Mouse (Mus musculus) MEL (cell line): ENCODE data around the gene B3galnt2. TPM values are rescaled to one million over a fixed set of nuclear protein-coding genes. Genes with fewer than 3 reads are reported as not detected.
A peak's percentile ranks its signal among the peaks of the same experiment; 100 is the strongest.
"Not testable (repeated sequence)": the region's sequence is repeated elsewhere in the genome, so short reads cannot be mapped to it uniquely, and the experiment has no call there.

Source experiments
- DNase-seq: peaks from one replicate; pipeline ENCODE4 v3.0.0; 2011; ENCODE audit warnings: low read depth, low spot score
- H3K27ac ChIP-seq: 2 replicates; pipeline ENCODE4 v1.5.1; 2012; ENCODE audit warnings: low read depth, mild to moderate bottlenecking, control low read depth, low read length, moderate library complexity; ENCODE audit not compliant: control insufficient read depth
- H3K27me3 ChIP-seq, 2 experiments: fragments of 150-350 bp in 1 of 2; sonication (generic) in 1 of 2; 2 replicates each; pipeline ENCODE4 v1.6.1; 2012; ENCODE audit warnings: low read length in 2 of 2, mild to moderate bottlenecking in 2 of 2, improper control_type of control experiment in 1 of 2, moderate library complexity in 1 of 2; ENCODE audit not compliant: insufficient read depth in 2 of 2, control insufficient read depth in 1 of 2
- H3K36me3 ChIP-seq, 2 experiments: 2 replicates each; pipeline ENCODE4 v1.6.1; 2012 to 2014; ENCODE audit warnings: low read length in 2 of 2, improper control_type of control experiment in 1 of 2, inconsistent platforms in 1 of 2, mild to moderate bottlenecking in 1 of 2; ENCODE audit not compliant: insufficient read depth in 2 of 2, control insufficient read depth in 1 of 2
- H3K4me1 ChIP-seq, 2 experiments: fragments of 150-350 bp in 1 of 2; sonication (generic) in 1 of 2; 2 replicates each; pipeline ENCODE4 v1.6.1; 2012; ENCODE audit warnings: low read length in 2 of 2, improper control_type of control experiment in 1 of 2, mild to moderate bottlenecking in 1 of 2; ENCODE audit not compliant: insufficient read depth in 2 of 2, control insufficient read depth in 1 of 2
- H3K4me3 ChIP-seq, 2 experiments: fragments of 150-350 bp in 1 of 2; sonication (generic) in 1 of 2; 2 replicates each; pipeline ENCODE4 v1.5.1; 2012; ENCODE audit warnings: low read depth in 2 of 2, low read length in 2 of 2, mild to moderate bottlenecking in 2 of 2, moderate library complexity in 2 of 2, control low read depth in 1 of 2, improper control_type of control experiment in 1 of 2; ENCODE audit not compliant: control insufficient read depth in 1 of 2, insufficient read depth in 1 of 2
- H3K79me2 ChIP-seq: 2 replicates; pipeline ENCODE4 v1.6.1; 2012; ENCODE audit warnings: mild to moderate bottlenecking, low read length, moderate library complexity; ENCODE audit not compliant: control insufficient read depth, poor library complexity, insufficient read depth
- H3K9ac ChIP-seq: 2 replicates; pipeline ENCODE4 v1.6.1; 2012; ENCODE audit warnings: low read depth, mild to moderate bottlenecking, control low read depth, low read length, moderate library complexity; ENCODE audit not compliant: control insufficient read depth, poor library complexity, severe bottlenecking
- H3K9me3 ChIP-seq: fragments of 150-350 bp; sonication (generic); replicated peaks from 2 replicates; pipeline ENCODE4 v1.6.1; 2012; ENCODE audit warnings: mild to moderate bottlenecking, low read length, improper control_type of control experiment, moderate library complexity; ENCODE audit not compliant: insufficient read depth
- CHD1 ChIP-seq: IDR thresholded peaks from 2 replicates; pipeline ENCODE4 v1.6.1; 2012; ENCODE audit warnings: low read depth, mild to moderate bottlenecking, inconsistent platforms, low read length, improper control_type of control experiment
- CHD2 ChIP-seq: IDR thresholded peaks from 2 replicates; pipeline ENCODE4 v1.6.1; 2011; ENCODE audit warnings: low read length, improper control_type of control experiment
- E2F4 ChIP-seq: IDR thresholded peaks from 2 replicates; pipeline ENCODE4 v1.6.1; 2011; ENCODE audit warnings: low read depth, low read length, improper control_type of control experiment, borderline replicate concordance
- EP300 ChIP-seq, 2 experiments: IDR thresholded peaks; 2 replicates each; pipeline ENCODE4 v1.6.1; 2011; ENCODE audit warnings: improper control_type of control experiment in 2 of 2, low read length in 2 of 2, low read depth in 1 of 2, mild to moderate bottlenecking in 1 of 2
- ETS1 ChIP-seq: IDR thresholded peaks from 2 replicates; pipeline ENCODE4 v1.6.1; 2012; ENCODE audit warnings: low read depth, mild to moderate bottlenecking, inconsistent platforms, low read length, improper control_type of control experiment, moderate library complexity
- GATA1 ChIP-seq: IDR thresholded peaks from 2 replicates; pipeline ENCODE4 v1.6.1; 2011; ENCODE audit warnings: low read depth, low read length, improper control_type of control experiment
- HCFC1 ChIP-seq: IDR thresholded peaks from 2 replicates; pipeline ENCODE4 v1.6.1; 2012; ENCODE audit warnings: low read depth, mild to moderate bottlenecking, inconsistent platforms, low read length, improper control_type of control experiment, moderate library complexity
- MAFK ChIP-seq: IDR thresholded peaks from 2 replicates; pipeline ENCODE4 v1.6.1; 2011; ENCODE audit warnings: low read depth, mild to moderate bottlenecking, low read length, improper control_type of control experiment, borderline replicate concordance
- MAX ChIP-seq: IDR thresholded peaks from 2 replicates; pipeline ENCODE4 v1.6.1; 2011; ENCODE audit warnings: low read length, improper control_type of control experiment
- MAZ ChIP-seq: IDR thresholded peaks from 2 replicates; pipeline ENCODE4 v1.6.1; 2012; ENCODE audit warnings: low read depth, mild to moderate bottlenecking, inconsistent platforms, low read length, improper control_type of control experiment
- MXI1 ChIP-seq: IDR thresholded peaks from 2 replicates; pipeline ENCODE4 v1.6.1; 2011; ENCODE audit warnings: mild to moderate bottlenecking, low read depth, low read length, improper control_type of control experiment
- MYC ChIP-seq: IDR thresholded peaks from 2 replicates; pipeline ENCODE4 v1.6.1; 2011; ENCODE audit warnings: low read depth, mild to moderate bottlenecking, low read length, improper control_type of control experiment, moderate library complexity
- RCOR1 ChIP-seq: IDR thresholded peaks from 2 replicates; pipeline ENCODE4 v1.6.1; 2012; ENCODE audit warnings: low read depth, mild to moderate bottlenecking, inconsistent platforms, low read length, improper control_type of control experiment
- TAL1 ChIP-seq: IDR thresholded peaks from 2 replicates; pipeline ENCODE4 v1.6.1; 2012; ENCODE audit warnings: mild to moderate bottlenecking, inconsistent platforms, low read length, moderate library complexity, mixed read lengths
- TCF12 ChIP-seq: IDR thresholded peaks from 2 replicates; pipeline ENCODE4 v1.6.1; 2014; ENCODE audit warnings: low read depth, mild to moderate bottlenecking, inconsistent platforms, low read length, improper control_type of control experiment, moderate library complexity
- USF2 ChIP-seq, 2 experiments: IDR thresholded peaks; 2 replicates each; pipeline ENCODE4 v1.6.1; 2011 to 2012; ENCODE audit warnings: improper control_type of control experiment in 2 of 2, low read length in 2 of 2, borderline replicate concordance in 1 of 2, inconsistent platforms in 1 of 2, low read depth in 1 of 2, mild to moderate bottlenecking in 1 of 2; ENCODE audit not compliant: insufficient read depth in 1 of 2
- ZKSCAN1 ChIP-seq: IDR thresholded peaks from 2 replicates; pipeline ENCODE4 v1.6.1; 2012; ENCODE audit warnings: low read depth, mild to moderate bottlenecking, inconsistent platforms, low read length, improper control_type of control experiment, moderate library complexity
- ZNF384 ChIP-seq: IDR thresholded peaks from 2 replicates; pipeline ENCODE4 v1.6.1; 2012; ENCODE audit warnings: low read depth, mild to moderate bottlenecking, inconsistent platforms, low read length, improper control_type of control experiment
- polyA plus RNA-seq, 2 experiments: library from polyadenylated mRNA; stranded (reverse) in 1 of 2; unstranded in 1 of 2; fragments of >175 nt in 1 of 2; fragments of >200 nt in 1 of 2; gene quantifications; 2 replicates each; pipeline versions ENCODE4 v1.2.1 to v1.2.4; 2012; ENCODE audit warnings: low replicate concordance in 2 of 2, low read depth in 1 of 2; ENCODE audit not compliant: insufficient read length in 2 of 2, insufficient read depth in 1 of 2, missing spikeins in 1 of 2
- total RNA-seq: library from RNA; depleted of rRNA; stranded (reverse); fragments of 300-350 nt; gene quantifications from 2 replicates; pipeline ENCODE4 v1.2.3, GENCODE M21; 2012

The B3galnt2 gene
- total and polyA plus RNA-seq, 3 experiments, result 61.7 to 73.8 TPM; not detected in 1

DNA sequence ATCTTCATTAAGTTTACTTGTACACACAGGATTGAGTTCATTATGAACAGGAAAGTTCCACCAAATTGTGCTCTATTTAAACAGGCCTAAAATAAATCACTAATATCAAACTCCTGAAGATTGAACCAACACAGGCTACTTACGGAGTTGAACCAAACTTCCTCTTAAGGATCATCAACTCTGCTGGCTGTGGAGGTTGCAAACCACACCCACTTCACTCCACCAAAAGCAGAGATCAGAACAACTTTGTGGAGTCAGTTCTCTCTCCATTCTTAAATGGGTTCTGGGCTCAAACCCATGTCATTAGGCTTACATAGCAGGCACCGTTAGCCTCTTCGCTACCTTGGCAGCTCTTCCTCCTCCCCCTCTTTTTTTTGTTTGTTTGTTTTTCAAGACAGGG is 64.6 kb downstream of the B3galnt2 start:
- TF ChIP-seq ETS1 (0 out of 2 replicates have a peak, but pooled peaks have one; percentile 9), MAX (no peak)
- H3K27me3 ChIP-seq, result no peaks in the 10 kb centered on the region
- H3K4me1 ChIP-seq, result peaks cover 16 to 21% of the 10 kb centered on the region in 2 experiments
- H3K4me3 ChIP-seq, result no peak overlapping the region
- DNase-seq, result peak; percentile 77
- H3K27ac ChIP-seq, result peak overlapping the region; percentile 83
- H3K9me3 ChIP-seq, result no peaks in the 10 kb centered on the region
- H3K9ac ChIP-seq, result no peak overlapping the region
- peaks cover 13 to 26% of the 10 kb centered on the region in 2 experiments for H3K36me3 ChIP-seq
- H3K79me2 ChIP-seq, result no peaks in the 10 kb centered on the region

DNA sequence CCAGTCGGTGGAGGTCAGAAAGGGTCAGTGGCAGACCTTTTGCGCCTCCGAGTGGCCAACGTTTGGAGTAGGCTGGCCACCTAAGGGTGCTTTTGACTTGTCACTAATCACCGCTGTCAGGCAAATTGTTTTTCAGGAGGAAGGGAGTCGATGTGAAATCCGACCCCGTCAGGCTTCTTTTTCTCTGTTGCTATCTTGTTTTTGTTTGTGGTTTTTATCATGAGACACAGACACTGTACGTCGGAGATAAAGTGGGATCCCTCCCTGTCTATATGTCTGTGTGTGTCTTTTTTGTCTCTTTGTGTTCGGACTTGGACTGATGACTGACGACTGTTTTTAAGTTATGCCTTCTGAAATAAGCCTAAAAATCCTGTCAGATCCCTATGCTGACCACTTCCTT is 67.1 kb downstream of the B3galnt2 start:
- peak overlapping the region; percentile 74; the same call in 1 of the 2 replicates for H3K27ac ChIP-seq
- H3K9me3 ChIP-seq, result not testable (repeated sequence)

DNA sequence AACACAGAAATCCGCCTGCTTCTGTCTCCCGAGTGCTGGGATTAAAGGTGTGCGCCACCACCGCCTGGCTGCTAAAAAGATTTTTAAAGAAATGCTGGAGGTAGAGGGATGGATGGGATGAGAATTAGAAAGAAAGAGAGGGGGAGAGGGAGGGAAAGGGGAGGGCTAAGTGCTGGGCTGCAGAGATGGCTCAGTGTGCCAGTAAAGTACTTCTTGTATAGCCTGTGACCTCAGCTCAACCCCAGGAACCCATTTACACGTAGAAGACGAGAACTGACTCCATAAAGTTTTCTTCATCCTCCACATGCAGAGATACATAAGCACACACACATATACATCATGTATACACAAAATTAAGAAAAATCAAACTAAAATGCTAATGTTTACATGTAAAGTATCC is 71.3 kb downstream of the B3galnt2 start:
- H3K27ac ChIP-seq, result no peak overlapping the region; the same call in 1 of the 2 replicates
- no peak for DNase-seq
- H3K9me3 ChIP-seq, result no peaks in the 10 kb centered on the region
- no peak overlapping the region for H3K4me3 ChIP-seq
- TF ChIP-seq MYC (no peak), RCOR1 (no peak), MAZ (no peak), ZKSCAN1 (no peak), EP300 (IDR thresholded peaks at IDR 0.05; ENCODE audit: low read depth in 1 of 2, low read length in 2 of 2) (no peak), E2F4 (no peak), CHD2 (no peak), ZNF384 (no peak), CHD1 (no peak), MXI1 (no peak), TAL1 (no peak), USF2 (IDR thresholded peaks at IDR 0.05; ENCODE audit: borderline replicate concordance in 1 of 2, insufficient read depth in 1 of 2, low read depth in 1 of 2, low read length in 2 of 2) (no peak), HCFC1 (no peak), GATA1 (no peak), MAFK (no peak)
- no peak overlapping the region for H3K9ac ChIP-seq
- peaks cover 0 to 22% of the 10 kb centered on the region in 2 experiments; a peak in 3 of 4 replicates for H3K4me1 ChIP-seq
- H3K79me2 ChIP-seq, result peaks cover 11% of the 10 kb centered on the region; the same call in 1 of the 2 replicates
- H3K36me3 ChIP-seq, result peaks cover 18 to 33% of the 10 kb centered on the region in 2 experiments
- H3K27me3 ChIP-seq, result no peaks in the 10 kb centered on the region

More for the DNA sequence above, 67.1 kb downstream of the B3galnt2 start:
- not testable (repeated sequence) for H3K27me3 ChIP-seq, H3K9ac ChIP-seq, DNase-seq, H3K4me3 ChIP-seq, H3K79me2 ChIP-seq
- TF ChIP-seq ETS1, result 0 out of 2 replicates have a peak, but pooled peaks have one; percentile 36
- TF ChIP-seq TAL1, result peak; percentile 41
- TF ChIP-seq GATA1, result peak; percentile 70
- peak; percentile 68 for TF ChIP-seq TCF12
- peak; percentile 19 to 61; a peak in 2 of 4 replicates for TF ChIP-seq EP300 (IDR thresholded peaks at IDR 0.05; ENCODE audit: low read depth in 1 of 2, low read length in 2 of 2)
- peaks cover 22 to 28% of the 10 kb centered on the region in 2 experiments for H3K36me3 ChIP-seq
- peaks cover 21 to 29% of the 10 kb centered on the region in 2 experiments for H3K4me1 ChIP-seq
